In genomic region chr3:37723662-37724170, GRCm38 (mm10) we compare ENCODE assay signal across 8 mouse cellular contexts. TPM values are rescaled to one million over a fixed set of nuclear protein-coding genes. Genes with fewer than 3 reads are reported as not detected.
A peak's percentile ranks its signal among the peaks of the same experiment; 100 is the strongest.
DNase-seq lines count a peak whose midpoint lies in the region; ATAC-seq and TF ChIP-seq lines count a peak whose summit lies in the region.

No protein-coding gene starts in this region.

- peaks cover 32% of the 10 kb centered on the region for H3K4me1 ChIP-seq in embryonic facial prominence, embryonic 13.5 days
- H3K4me1 ChIP-seq in hindbrain, embryonic 15.5 days (replicated peaks) = peaks cover 28% of the 10 kb centered on the region
- H3K4me1 ChIP-seq in limb, embryonic 14.5 days (ENCODE audit: control insufficient read depth, insufficient read depth, low read length) = peaks cover 36% of the 10 kb centered on the region
- peaks cover 22% of the 10 kb centered on the region for H3K4me1 ChIP-seq in olfactory bulb, adult 2 months (ENCODE audit: control insufficient read depth, insufficient read depth, low read length)

- ATAC-seq in embryonic facial prominence, embryonic 13.5 days (ENCODE audit: insufficient number of reproducible peaks, insufficient read depth, low FRiP score, low TSS enrichment, low read depth) = peak; percentile 35; the same call in 1 of the 2 replicates
- ATAC-seq in hindbrain, embryonic 15.5 days (ENCODE audit: low FRiP score, low read depth) = peak; percentile 80
- ATAC-seq in limb, embryonic 14.5 days (ENCODE audit: low FRiP score, low read depth) = peak; percentile 53; the same call in 1 of the 2 replicates
- no peak for ATAC-seq in CD4-positive, CD25-positive, alpha-beta regulatory T cell, adult 4 months

- no peak for TF ChIP-seq POLR2A in limb, embryonic 14.5 days (IDR thresholded peaks at IDR 0.05; ENCODE audit: borderline replicate concordance, extremely low read depth, insufficient read depth, insufficient read length)
- no peak for TF ChIP-seq POLR2A in olfactory bulb, adult 2 months (IDR thresholded peaks at IDR 0.05; ENCODE audit: insufficient read depth, low read depth, low read length)

- H3K4me2 ChIP-seq in embryonic facial prominence, embryonic 13.5 days = peak overlapping the region; percentile 64
- peak overlapping the region; percentile 75 for H3K4me2 ChIP-seq in hindbrain, embryonic 15.5 days
- peak overlapping the region; percentile 73 for H3K4me2 ChIP-seq in limb, embryonic 14.5 days (replicated peaks; ENCODE audit: low read depth, low read length, severe bottlenecking)

- no peaks in the 10 kb centered on the region for H3K36me3 ChIP-seq in embryonic facial prominence, embryonic 13.5 days
- no peaks in the 10 kb centered on the region for H3K36me3 ChIP-seq in hindbrain, embryonic 15.5 days
- H3K36me3 ChIP-seq in limb, embryonic 14.5 days (ENCODE audit: control insufficient read depth, insufficient read depth, low read length) = no peaks in the 10 kb centered on the region

- H3K4me3 ChIP-seq in embryonic facial prominence, embryonic 13.5 days = peak overlapping the region; percentile 39
- peak overlapping the region; percentile 48 for H3K4me3 ChIP-seq in hindbrain, embryonic 15.5 days
- H3K4me3 ChIP-seq in limb, embryonic 14.5 days (replicated peaks; ENCODE audit: low read length) = peak overlapping the region; percentile 38
- peak overlapping the region; percentile 37 for H3K4me3 ChIP-seq in olfactory bulb, adult 2 months (ENCODE audit: insufficient read depth, low read depth, low read length)

- peak overlapping the region; percentile 54 for H3K9ac ChIP-seq in embryonic facial prominence, embryonic 13.5 days
- H3K9ac ChIP-seq in hindbrain, embryonic 15.5 days = peak overlapping the region; percentile 48
- peak overlapping the region; percentile 53 for H3K9ac ChIP-seq in limb, embryonic 14.5 days (ENCODE audit: low read depth, low read length, severe bottlenecking)

- peak; percentile 74 for DNase-seq in layer of hippocampus, adult 11-12 months (ENCODE audit: low spot score)
- DNase-seq in layer of hippocampus, adult 9-10 months (ENCODE audit: low spot score) = no peak
- peak; percentile 45 for DNase-seq in limb, embryonic 14.5 days (ENCODE audit: low spot score)
- DNase-seq in T-cell, adult 2 months (ENCODE audit: low spot score) = no peak

- peaks cover 6% of the 10 kb centered on the region; the same call in 1 of the 2 replicates for H3K27me3 ChIP-seq in embryonic facial prominence, embryonic 13.5 days
- H3K27me3 ChIP-seq in hindbrain, embryonic 15.5 days = no peaks in the 10 kb centered on the region
- no peaks in the 10 kb centered on the region for H3K27me3 ChIP-seq in limb, embryonic 14.5 days (ENCODE audit: control insufficient read depth, insufficient read depth, low read length)

- under 1% methylated on average over 17 of the region's 17 CpGs for WGBS in embryonic facial prominence, embryonic 13.5 days
- under 1% methylated on average over 17 of the region's 17 CpGs for WGBS in hindbrain, embryonic 15.5 days
- under 1% methylated on average over 14 of the region's 17 CpGs for WGBS in limb, embryonic 14.5 days
- WGBS in olfactory bulb, adult 2 months = 10% methylated on average over 17 of the region's 17 CpGs

- H3K9me3 ChIP-seq in embryonic facial prominence, embryonic 13.5 days = no peaks in the 10 kb centered on the region
- no peaks in the 10 kb centered on the region for H3K9me3 ChIP-seq in hindbrain, embryonic 15.5 days
- no peaks in the 10 kb centered on the region for H3K9me3 ChIP-seq in limb, embryonic 14.5 days (ENCODE audit: control insufficient read depth, low read length)

- TF ChIP-seq CTCF in olfactory bulb, adult 2 months (IDR thresholded peaks at IDR 0.05; ENCODE audit: insufficient read depth, low read depth, low read length) = no peak

- H3K27ac ChIP-seq in embryonic facial prominence, embryonic 13.5 days = peak overlapping the region; percentile 78
- H3K27ac ChIP-seq in hindbrain, embryonic 15.5 days (replicated peaks) = peak overlapping the region; percentile 72
- peak overlapping the region; percentile 78 for H3K27ac ChIP-seq in limb, embryonic 14.5 days (replicated peaks; ENCODE audit: low read depth, low read length)
- no peak overlapping the region for H3K27ac ChIP-seq in olfactory bulb, adult 2 months (ENCODE audit: insufficient read depth, low read depth, low read length)

RNA-seq across cellular contexts. Expression of gene Gm5148, which starts 0.6 kb away (rescaled TPM):
- polyA plus RNA-seq in embryonic facial prominence, embryonic 13.5 days (2015; fragmentation: Nextera tagmentation; extraction: Ambion mirVana) = 6.2 and 7.5 TPM in 2 replicates
- 12.2 and 13.4 TPM in 2 replicates for polyA plus RNA-seq in hindbrain, embryonic 15.5 days (2015; fragmentation: Nextera tagmentation; extraction: Ambion mirVana)
- polyA plus RNA-seq in limb, embryonic 14.5 days (2012; rRNA removed) = 6.3 and 9.1 TPM in 2 replicates
- 7.4 and 8.1 TPM in 2 replicates for polyA plus RNA-seq in limb, embryonic 14.5 days (2014; fragmentation: Nextera tagmentation; extraction: Ambion mirVana)
- polyA plus RNA-seq in olfactory bulb, adult 2 months (2012; ENCODE audit: insufficient read depth, insufficient read length, low replicate concordance, missing spikeins) = not detected in 2 replicates
- polyA plus RNA-seq in CD4-positive, CD25-positive, alpha-beta regulatory T cell, adult 4 months (2017; shearing (Covaris generic)) = 1 to 10 TPM; 1.9 to 3.1 TPM

Comparison
In these comparisons a context has a peak if more than half of its experiments do, and no peak if none do; other contexts are left out.
1. DNase-seq: peak in layer of hippocampus, adult 11-12 months (single experiment) and limb, embryonic 14.5 days (single experiment); none in layer of hippocampus, adult 9-10 months (single experiment) and T-cell, adult 2 months (single experiment).
2. Peak in every context shown above with its lines, with median percentiles within 50 percentile points of each other: H3K4me2 ChIP-seq, H3K4me3 ChIP-seq and H3K9ac ChIP-seq.